Mouse (Mus musculus): ENCODE results near the gene Rbpms2.
"Not testable (repeated sequence)": the region's sequence is repeated elsewhere in the genome, so short reads cannot be mapped to it uniquely, and the experiment has no call there.

Rbpms2 gene

GRCm38 (mm10) chr9:65621196-65621595 is 8.3 kb upstream of the Rbpms2 start:
- DNase-seq (ENCODE audit: low read depth), result no peak

- no peak for DNase-seq (ENCODE audit: low read depth)
Measured at GRCm38 (mm10) chr9:65621666-65622065, 7.8 kb upstream of the Rbpms2 start.

- DNase-seq (ENCODE audit: low read depth), result peak; percentile 31
Measured at GRCm38 (mm10) chr9:65622826-65623225, 6.6 kb upstream of the Rbpms2 start.

- DNase-seq (ENCODE audit: low read depth), result no peak
Measured at GRCm38 (mm10) chr9:65624266-65624665, 5.2 kb upstream of the Rbpms2 start.

GRCm38 (mm10) chr9:65629767-65630630 is 551 bp downstream of the Rbpms2 start:
- peak; percentile 53 for DNase-seq (ENCODE audit: low read depth)

- peak; percentile 56 for DNase-seq (ENCODE audit: low read depth)
Measured at GRCm38 (mm10) chr9:65630631-65631353, 1.3 kb downstream of the Rbpms2 start.

- DNase-seq (ENCODE audit: low read depth), result peak; percentile 33
Measured at GRCm38 (mm10) chr9:65631354-65632021, 2.0 kb downstream of the Rbpms2 start.

GRCm38 (mm10) chr9:65635766-65636165 is 6.3 kb downstream of the Rbpms2 start:
- no peak for DNase-seq (ENCODE audit: low read depth)

- DNase-seq (ENCODE audit: low read depth), result no peak
Measured at GRCm38 (mm10) chr9:65636926-65637325, 7.5 kb downstream of the Rbpms2 start.

- DNase-seq (ENCODE audit: low read depth), result no peak
Measured at GRCm38 (mm10) chr9:65639065-65639464, 9.6 kb downstream of the Rbpms2 start.

GRCm38 (mm10) chr9:65640838-65641410 is 11.5 kb downstream of the Rbpms2 start:
- no peak for DNase-seq (ENCODE audit: low read depth)

- no peak for DNase-seq (ENCODE audit: low read depth)
Measured at GRCm38 (mm10) chr9:65641446-65642052, 12.1 kb downstream of the Rbpms2 start.

- DNase-seq (ENCODE audit: low read depth), result no peak
Measured at GRCm38 (mm10) chr9:65642546-65642945, 13.1 kb downstream of the Rbpms2 start.

- DNase-seq (ENCODE audit: low read depth), result no peak
Measured at GRCm38 (mm10) chr9:65644960-65645359, 15.5 kb downstream of the Rbpms2 start.

- no peak for DNase-seq (ENCODE audit: low read depth)
Measured at GRCm38 (mm10) chr9:65645984-65646383, 16.5 kb downstream of the Rbpms2 start.

GRCm38 (mm10) chr9:65646782-65647181 is 17.3 kb downstream of the Rbpms2 start:
- DNase-seq (ENCODE audit: low read depth), result no peak

GRCm38 (mm10) chr9:65648730-65649129 is 19.3 kb downstream of the Rbpms2 start:
- DNase-seq (ENCODE audit: low read depth), result no peak

GRCm38 (mm10) chr9:65649997-65650396 is 20.5 kb downstream of the Rbpms2 start:
- DNase-seq (ENCODE audit: low read depth), result no peak

GRCm38 (mm10) chr9:65651957-65652356 is 22.5 kb downstream of the Rbpms2 start:
- DNase-seq (ENCODE audit: low read depth), result not testable (repeated sequence)

- DNase-seq (ENCODE audit: low read depth), result no peak
Measured at GRCm38 (mm10) chr9:65653741-65654140, 24.3 kb downstream of the Rbpms2 start.

- DNase-seq (ENCODE audit: low read depth), result no peak
Measured at GRCm38 (mm10) chr9:65654700-65655237, 25.3 kb downstream of the Rbpms2 start.

GRCm38 (mm10) chr9:65655540-65655939 is 26.1 kb downstream of the Rbpms2 start:
- DNase-seq (ENCODE audit: low read depth), result no peak
